Mouse (Mus musculus): Measurements from ENCODE around the gene She. TPM values are rescaled to one million over a fixed set of nuclear protein-coding genes. Genes with fewer than 3 reads are reported as not detected.
A peak's percentile ranks its signal among the peaks of the same experiment; 100 is the strongest.

The She gene
- polyA plus RNA-seq, 1 experiment from 2014 or later: 6.7 TPM

- WGBS: 63% methylated on average over 4 of the region's 4 CpGs
- H3K4me1 ChIP-seq (ENCODE audit: insufficient read depth, low read length): peaks cover 38% of the 10 kb centered on the region
These were observed 36.5 kb downstream of the She start for GRCm38 (mm10) chr3:89867651-89868050.

GRCm38 (mm10) chr3:89868357-89868756 lies 37.2 kb downstream of the She start:
- WGBS: 13% methylated on average over 7 of the region's 7 CpGs
- H3K4me2 ChIP-seq (replicated peaks; ENCODE audit: low read depth, low read length): peak overlapping the region; percentile 17; the same call in 1 of the 2 replicates
- no peak; the same call in 1 of the 2 replicates for ATAC-seq (ENCODE audit: low FRiP score, low TSS enrichment)
- no peak overlapping the region for H3K4me3 ChIP-seq (ENCODE audit: low read length)
- no peaks in the 10 kb centered on the region for H3K27me3 ChIP-seq (ENCODE audit: insufficient read depth, low read length)
- H3K4me1 ChIP-seq (ENCODE audit: insufficient read depth, low read length): peaks cover 39% of the 10 kb centered on the region
- no peak overlapping the region; the same call in 1 of the 2 replicates for H3K27ac ChIP-seq (ENCODE audit: low read length)
- peaks cover 4% of the 10 kb centered on the region for H3K9me3 ChIP-seq (ENCODE audit: low read length)
- no peaks in the 10 kb centered on the region for H3K36me3 ChIP-seq (ENCODE audit: insufficient read depth, low read length)
- H3K9ac ChIP-seq (replicated peaks; ENCODE audit: low read length): no peak overlapping the region

More at GRCm38 (mm10) chr3:89867651-89868050, 36.5 kb downstream of the She start:
- no peaks in the 10 kb centered on the region for H3K9me3 ChIP-seq (ENCODE audit: low read length)
- H3K36me3 ChIP-seq (ENCODE audit: insufficient read depth, low read length): no peaks in the 10 kb centered on the region
- no peak overlapping the region for H3K4me3 ChIP-seq (ENCODE audit: low read length)
- H3K9ac ChIP-seq (replicated peaks; ENCODE audit: low read length): no peak overlapping the region
- no peak for ATAC-seq (ENCODE audit: low FRiP score, low TSS enrichment)
- H3K27me3 ChIP-seq (ENCODE audit: insufficient read depth, low read length): no peaks in the 10 kb centered on the region
- H3K4me2 ChIP-seq (replicated peaks; ENCODE audit: low read depth, low read length): no peak overlapping the region
- H3K27ac ChIP-seq (ENCODE audit: low read length): no peak overlapping the region

- Histone ChIP-seq H3K27ac (ENCODE audit: low read length) (no peak overlapping the region), H3K9ac (replicated peaks; ENCODE audit: low read length) (no peak overlapping the region), H3K27me3 (ENCODE audit: insufficient read depth, low read length) (no peaks in the 10 kb centered on the region), H3K36me3 (ENCODE audit: insufficient read depth, low read length) (no peaks in the 10 kb centered on the region), H3K4me2 (replicated peaks; ENCODE audit: low read depth, low read length) (no peak overlapping the region), H3K4me3 (ENCODE audit: low read length) (no peak overlapping the region), H3K4me1 (ENCODE audit: insufficient read depth, low read length) (peaks cover 33% of the 10 kb centered on the region), H3K9me3 (ENCODE audit: low read length) (peaks cover 4% of the 10 kb centered on the region)
- no peak for ATAC-seq (ENCODE audit: low FRiP score, low TSS enrichment)
- WGBS: 47% methylated on average over 9 of the region's 9 CpGs
These were observed 37.8 kb downstream of the She start for GRCm38 (mm10) chr3:89868956-89869355.

- no peak overlapping the region for H3K4me3 ChIP-seq (ENCODE audit: low read length)
- H3K4me1 ChIP-seq (ENCODE audit: insufficient read depth, low read length): peaks cover 33% of the 10 kb centered on the region
- H3K9me3 ChIP-seq (ENCODE audit: low read length): peaks cover 4% of the 10 kb centered on the region
- no peak overlapping the region for H3K27ac ChIP-seq (ENCODE audit: low read length)
- no peak overlapping the region for H3K4me2 ChIP-seq (replicated peaks; ENCODE audit: low read depth, low read length)
- H3K27me3 ChIP-seq (ENCODE audit: insufficient read depth, low read length): no peaks in the 10 kb centered on the region
- no peak; the same call in 1 of the 2 replicates for ATAC-seq (ENCODE audit: low FRiP score, low TSS enrichment)
- no peaks in the 10 kb centered on the region for H3K36me3 ChIP-seq (ENCODE audit: insufficient read depth, low read length)
- 59% methylated on average over 9 of the region's 9 CpGs for WGBS
- H3K9ac ChIP-seq (replicated peaks; ENCODE audit: low read length): no peak overlapping the region
These were observed 38.4 kb downstream of the She start for GRCm38 (mm10) chr3:89869556-89869955.

GRCm38 (mm10) chr3:89870472-89871271 lies 39.5 kb downstream of the She start:
- H3K9ac ChIP-seq (replicated peaks; ENCODE audit: low read length): no peak overlapping the region

GRCm38 (mm10) chr3:89871339-89871914 lies 40.3 kb downstream of the She start:
- whole genome bisulfite sequencing: 68% methylated on average over 8 of the region's 8 CpGs
- Histone ChIP-seq H3K9ac (replicated peaks; ENCODE audit: low read length) (no peak overlapping the region), H3K4me1 (ENCODE audit: insufficient read depth, low read length) (peaks cover 28% of the 10 kb centered on the region), H3K27me3 (ENCODE audit: insufficient read depth, low read length) (no peaks in the 10 kb centered on the region), H3K36me3 (ENCODE audit: insufficient read depth, low read length) (no peaks in the 10 kb centered on the region), H3K4me3 (ENCODE audit: low read length) (no peak overlapping the region), H3K27ac (ENCODE audit: low read length) (no peak overlapping the region), H3K9me3 (ENCODE audit: low read length) (peaks cover 4% of the 10 kb centered on the region), H3K4me2 (replicated peaks; ENCODE audit: low read depth, low read length) (no peak overlapping the region)
- no peak for ATAC-seq (ENCODE audit: low FRiP score, low TSS enrichment)

More at GRCm38 (mm10) chr3:89870472-89871271, 39.5 kb downstream of the She start:
- WGBS: 67% methylated on average over 22 of the region's 22 CpGs
- peaks cover 4% of the 10 kb centered on the region for H3K9me3 ChIP-seq (ENCODE audit: low read length)
- no peak overlapping the region for H3K27ac ChIP-seq (ENCODE audit: low read length)
- H3K4me3 ChIP-seq (ENCODE audit: low read length): no peak overlapping the region
- no peaks in the 10 kb centered on the region for H3K27me3 ChIP-seq (ENCODE audit: insufficient read depth, low read length)
- peaks cover 28% of the 10 kb centered on the region for H3K4me1 ChIP-seq (ENCODE audit: insufficient read depth, low read length)
- no peak overlapping the region for H3K4me2 ChIP-seq (replicated peaks; ENCODE audit: low read depth, low read length)
- no peaks in the 10 kb centered on the region for H3K36me3 ChIP-seq (ENCODE audit: insufficient read depth, low read length)
- ATAC-seq (ENCODE audit: low FRiP score, low TSS enrichment): no peak

GRCm38 (mm10) chr3:89872209-89872608 lies 41.0 kb downstream of the She start:
- Histone ChIP-seq H3K9ac (replicated peaks; ENCODE audit: low read length) (no peak overlapping the region), H3K4me1 (ENCODE audit: insufficient read depth, low read length) (peaks cover 28% of the 10 kb centered on the region), H3K4me3 (ENCODE audit: low read length) (no peak overlapping the region), H3K27me3 (ENCODE audit: insufficient read depth, low read length) (no peaks in the 10 kb centered on the region), H3K27ac (ENCODE audit: low read length) (no peak overlapping the region), H3K9me3 (ENCODE audit: low read length) (peaks cover 4% of the 10 kb centered on the region), H3K4me2 (replicated peaks; ENCODE audit: low read depth, low read length) (no peak overlapping the region), H3K36me3 (ENCODE audit: insufficient read depth, low read length) (no peaks in the 10 kb centered on the region)
- 68% methylated on average over 7 of the region's 7 CpGs for WGBS
- peak; percentile 36 for ATAC-seq (ENCODE audit: low FRiP score, low TSS enrichment)

- Histone ChIP-seq H3K4me3 (ENCODE audit: low read length) (no peak overlapping the region), H3K36me3 (ENCODE audit: insufficient read depth, low read length) (no peaks in the 10 kb centered on the region), H3K27ac (ENCODE audit: low read length) (no peak overlapping the region), H3K4me1 (ENCODE audit: insufficient read depth, low read length) (peaks cover 28% of the 10 kb centered on the region), H3K4me2 (replicated peaks; ENCODE audit: low read depth, low read length) (no peak overlapping the region), H3K9me3 (ENCODE audit: low read length) (peaks cover 4% of the 10 kb centered on the region), H3K9ac (replicated peaks; ENCODE audit: low read length) (no peak overlapping the region), H3K27me3 (ENCODE audit: insufficient read depth, low read length) (no peaks in the 10 kb centered on the region)
- no peak for ATAC-seq (ENCODE audit: low FRiP score, low TSS enrichment)
- 61% methylated on average over 6 of the region's 6 CpGs for WGBS
These were observed 41.5 kb downstream of the She start for GRCm38 (mm10) chr3:89872684-89873083.

- H3K27me3 ChIP-seq (ENCODE audit: insufficient read depth, low read length): no peaks in the 10 kb centered on the region
- no peaks in the 10 kb centered on the region for H3K36me3 ChIP-seq (ENCODE audit: insufficient read depth, low read length)
- no peak overlapping the region for H3K4me3 ChIP-seq (ENCODE audit: low read length)
- 90% methylated on average over 5 of the region's 5 CpGs for WGBS
- no peak overlapping the region for H3K9ac ChIP-seq (replicated peaks; ENCODE audit: low read length)
- no peak overlapping the region for H3K4me2 ChIP-seq (replicated peaks; ENCODE audit: low read depth, low read length)
- ATAC-seq (ENCODE audit: low FRiP score, low TSS enrichment): no peak
- peaks cover 4% of the 10 kb centered on the region for H3K9me3 ChIP-seq (ENCODE audit: low read length)
- H3K4me1 ChIP-seq (ENCODE audit: insufficient read depth, low read length): peaks cover 18% of the 10 kb centered on the region
- no peak overlapping the region for H3K27ac ChIP-seq (ENCODE audit: low read length)
These were observed 42.9 kb downstream of the She start for GRCm38 (mm10) chr3:89874076-89874475.

- H3K4me1 ChIP-seq (ENCODE audit: insufficient read depth, low read length): peaks cover 16% of the 10 kb centered on the region
- H3K27me3 ChIP-seq (ENCODE audit: insufficient read depth, low read length): no peaks in the 10 kb centered on the region
- no peak overlapping the region for H3K9ac ChIP-seq (replicated peaks; ENCODE audit: low read length)
- no peaks in the 10 kb centered on the region for H3K36me3 ChIP-seq (ENCODE audit: insufficient read depth, low read length)
- WGBS: 54% methylated on average over 9 of the region's 9 CpGs
- no peak overlapping the region for H3K4me2 ChIP-seq (replicated peaks; ENCODE audit: low read depth, low read length)
- H3K9me3 ChIP-seq (ENCODE audit: low read length): peaks cover 4% of the 10 kb centered on the region
- H3K4me3 ChIP-seq (ENCODE audit: low read length): no peak overlapping the region
- no peak for ATAC-seq (ENCODE audit: low FRiP score, low TSS enrichment)
- peak overlapping the region; percentile 17; the same call in 1 of the 2 replicates for H3K27ac ChIP-seq (ENCODE audit: low read length)
These were observed 43.9 kb downstream of the She start for GRCm38 (mm10) chr3:89875021-89875420.

All from kidney, embryonic 16.5 days (tissue).